Mouse (Mus musculus): ENCODE measurements around the gene March9.
A peak's percentile ranks its signal among the peaks of the same experiment; 100 is the strongest.
"Not testable (repeated sequence)": the region's sequence is repeated elsewhere in the genome, so short reads cannot be mapped to it uniquely, and the experiment has no call there.

Gene March9

DNA sequence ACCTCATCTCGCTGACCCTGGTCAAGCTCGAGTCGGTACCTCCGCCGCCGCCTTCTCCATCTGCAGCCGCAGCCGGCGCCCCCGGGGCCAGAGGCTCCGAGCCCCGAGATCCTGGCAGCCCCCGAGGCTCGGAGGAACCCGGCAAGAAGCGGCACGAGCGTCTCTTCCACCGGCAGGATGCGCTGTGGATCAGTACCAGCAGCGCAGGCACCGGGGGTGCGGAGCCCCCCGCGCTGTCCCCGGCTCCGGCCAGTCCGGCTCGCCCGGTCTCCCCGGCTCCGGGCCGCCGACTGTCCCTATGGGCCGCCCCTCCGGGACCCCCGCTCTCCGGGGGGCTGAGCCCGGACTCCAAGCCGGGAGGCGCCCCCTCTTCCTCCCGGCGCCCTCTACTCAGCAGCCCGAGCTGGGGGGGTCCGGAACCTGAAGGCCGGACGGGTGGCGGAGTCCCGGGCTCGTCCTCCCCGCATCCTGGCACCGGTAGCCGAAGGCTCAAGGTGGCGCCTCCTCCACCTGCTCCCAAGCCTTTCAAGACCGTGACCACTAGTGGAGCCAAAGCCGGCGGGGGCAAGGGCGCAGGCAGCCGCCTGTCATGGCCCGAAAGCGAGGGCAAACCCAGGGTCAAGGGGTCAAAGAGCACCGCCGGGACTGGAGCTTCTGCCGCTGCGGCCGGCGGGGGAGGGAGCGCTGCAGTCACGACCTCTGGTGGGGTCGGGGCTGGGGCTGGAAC is 19.8 kb upstream of the March9 start:
- DNase-seq (ENCODE audit: low spot score) = no peak

DNA sequence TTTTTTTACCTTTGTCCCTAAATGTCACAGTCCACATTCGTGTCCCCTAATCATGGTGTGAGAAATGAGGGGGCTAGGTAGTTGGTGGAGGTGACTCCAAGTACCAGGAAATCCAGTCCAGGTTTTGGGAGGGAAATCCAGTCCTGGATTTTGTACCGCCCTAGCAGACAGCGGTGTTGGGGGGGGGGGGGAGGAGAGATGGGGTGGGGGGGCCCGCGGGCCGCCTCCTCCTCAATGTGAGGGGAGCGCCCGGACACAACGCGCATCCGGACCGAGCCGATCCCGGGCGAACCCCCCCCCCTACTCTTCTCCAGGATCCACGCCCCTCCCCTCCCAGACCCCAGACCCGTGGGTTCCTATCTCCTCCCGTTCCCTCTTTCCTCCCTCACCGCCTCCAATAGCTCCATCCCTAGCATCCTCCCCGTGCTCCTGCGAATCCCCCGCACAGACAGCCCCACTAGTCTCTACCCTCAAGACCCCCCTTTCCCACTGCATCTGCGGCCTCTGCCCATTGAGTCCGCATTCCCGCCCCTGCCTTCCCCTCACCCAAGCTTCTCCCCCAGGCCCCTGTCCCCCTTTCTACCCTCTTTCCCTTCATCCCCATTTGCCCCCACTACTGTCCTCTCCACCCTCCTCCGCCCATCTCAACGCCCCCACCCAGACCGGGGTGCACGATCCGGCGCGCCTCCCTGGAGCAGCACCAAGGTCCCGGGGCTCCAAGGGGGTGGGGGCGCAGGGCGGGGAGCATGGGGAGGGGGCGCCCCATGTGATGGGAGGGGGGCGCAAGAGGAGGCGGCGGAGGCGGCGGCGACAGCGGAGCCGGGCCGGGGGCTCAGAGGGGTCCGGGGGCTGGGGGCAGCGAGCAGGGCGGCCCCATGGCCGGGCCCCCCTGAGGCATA is 18.9 kb upstream of the March9 start:
- DNase-seq (ENCODE audit: low spot score) = peak; percentile 21

DNA sequence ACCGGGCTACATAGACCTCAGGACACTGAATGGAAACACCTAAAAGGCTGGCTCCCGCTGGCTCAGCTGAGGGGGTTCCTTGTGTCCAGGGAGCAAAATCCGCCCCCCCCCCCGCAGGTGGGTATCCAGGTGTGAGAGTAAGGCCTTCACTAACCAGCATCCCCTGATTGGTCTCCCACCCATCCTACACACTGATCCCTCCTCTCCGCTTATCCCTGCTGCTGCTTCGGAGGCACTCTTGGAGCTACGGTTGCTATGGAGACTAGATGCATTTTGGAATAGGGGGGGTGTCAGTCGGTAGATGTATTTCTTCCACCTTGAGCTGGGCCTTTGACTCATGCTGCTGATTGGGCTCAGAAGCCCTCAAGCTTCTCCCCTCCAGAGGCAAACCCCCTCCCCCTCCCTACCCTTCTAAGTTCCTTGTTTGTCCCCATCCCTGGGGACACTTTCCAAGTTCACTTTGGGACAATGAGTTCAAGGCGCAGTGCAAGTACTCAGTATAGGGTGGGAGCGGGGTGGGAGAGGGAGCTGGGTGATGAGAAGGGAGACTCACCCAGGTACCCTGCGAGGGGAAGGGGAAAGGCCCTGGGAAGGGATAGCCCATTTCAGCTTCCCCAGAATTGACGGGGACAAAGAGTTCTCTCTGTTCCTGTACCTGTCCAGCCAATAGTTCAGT is 18.2 kb upstream of the March9 start:
- DNase-seq (ENCODE audit: low spot score) = no peak

DNA sequence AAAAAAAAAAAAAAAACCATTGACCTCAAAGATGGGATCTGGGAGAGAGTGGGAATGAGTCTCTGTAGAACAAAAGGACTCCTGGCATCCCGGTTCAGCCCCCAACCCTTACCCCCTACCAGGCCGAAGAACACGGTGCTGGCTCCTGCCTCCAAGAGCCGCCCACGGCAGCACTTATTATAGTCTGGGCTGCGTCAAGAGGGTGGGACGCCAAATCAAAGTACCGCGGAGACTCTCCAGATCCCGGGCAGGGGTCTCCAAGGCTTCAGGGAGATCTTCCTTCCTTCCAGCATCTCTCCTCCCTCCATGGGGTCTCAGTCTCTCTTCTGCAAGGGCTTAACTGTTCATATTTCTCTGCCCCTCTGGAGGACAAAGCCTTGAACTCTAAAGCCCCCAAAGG is 17.5 kb upstream of the March9 start:
- DNase-seq (ENCODE audit: low spot score) = no peak

DNA sequence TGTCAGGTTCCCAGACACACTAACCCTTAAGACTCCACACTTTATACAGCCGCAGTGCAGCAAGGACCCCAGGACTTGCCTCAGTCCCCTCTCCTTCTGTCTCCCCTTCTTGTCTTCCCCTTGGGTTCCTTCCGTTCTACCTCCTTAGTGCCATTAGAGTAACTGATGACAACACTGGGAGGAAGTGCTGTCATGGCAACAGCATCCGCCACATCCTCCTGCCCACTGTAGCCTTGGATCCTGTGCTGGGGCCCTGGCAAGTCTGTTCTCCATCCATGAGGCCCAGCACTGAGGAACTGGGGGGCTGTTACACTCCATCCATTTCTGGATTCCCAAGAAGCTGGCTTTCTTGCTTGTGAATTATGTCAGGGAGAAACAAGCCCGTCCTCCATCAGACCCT is 16.1 kb upstream of the March9 start:
- DNase-seq (ENCODE audit: low spot score) = no peak

DNA sequence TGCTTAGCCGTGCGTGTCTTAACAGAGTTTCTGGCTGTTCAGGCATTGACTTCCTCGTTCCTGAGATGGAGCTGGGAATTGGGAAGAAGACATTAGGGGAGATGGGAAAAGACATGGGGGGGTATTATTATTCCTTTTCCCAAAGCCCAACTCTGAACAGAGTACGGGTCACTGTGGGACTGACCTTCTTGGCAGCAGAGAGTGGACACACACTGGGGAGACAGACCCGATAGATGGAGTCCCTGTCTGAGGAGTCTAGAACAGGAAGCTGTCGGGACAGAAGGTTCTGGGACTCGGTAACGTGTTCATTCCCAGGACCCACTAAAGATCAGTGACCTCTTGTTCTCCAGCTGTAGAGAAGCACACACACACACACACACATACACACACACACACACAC is 15.7 kb upstream of the March9 start:
- DNase-seq (ENCODE audit: low spot score) = no peak

DNA sequence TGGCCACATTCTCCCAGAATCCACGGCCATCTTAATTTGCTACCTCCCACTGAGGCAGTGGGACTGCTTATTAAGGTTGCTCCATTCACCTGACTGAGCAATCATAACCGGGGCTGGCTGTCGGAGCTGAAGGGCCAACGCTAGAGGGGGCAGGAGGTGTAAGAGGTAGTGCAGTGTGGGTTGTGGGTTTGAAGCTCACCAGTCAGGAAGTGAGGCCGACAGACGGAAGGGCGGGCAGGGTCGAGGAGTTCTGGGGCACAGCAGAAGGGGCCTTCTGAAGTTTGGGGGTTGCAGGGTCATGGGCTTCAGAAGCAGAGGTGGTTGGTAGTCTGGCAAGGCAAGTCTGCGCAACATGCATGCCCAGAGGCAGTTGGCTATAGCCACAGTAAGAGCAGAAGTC is 15.1 kb upstream of the March9 start, which contains the start of gene Agap2:
Gene Agap2, plus strand, starts transcription at position 205 of the 400 bp plus-strand sequence.
- DNase-seq (ENCODE audit: low spot score) = no peak

DNA sequence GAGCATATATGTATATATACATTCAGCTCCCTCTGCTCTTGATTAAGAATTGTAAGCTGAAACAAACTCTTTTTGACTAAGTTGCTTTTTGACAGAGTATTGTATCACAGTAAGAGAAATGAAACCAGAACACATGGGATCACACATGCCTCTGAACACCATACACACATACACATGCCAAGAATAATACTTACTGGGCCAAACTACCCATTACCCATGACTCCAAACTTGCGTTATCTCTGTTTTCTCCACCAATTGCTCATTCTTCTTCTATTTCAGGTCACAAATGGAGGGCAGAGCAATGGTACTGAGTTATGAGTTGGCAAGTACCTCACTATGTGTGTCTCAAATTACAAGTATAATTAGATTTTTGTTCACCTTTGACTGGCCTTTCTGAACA is 14.0 kb upstream of the March9 start:
- DNase-seq (ENCODE audit: low spot score) = no peak

DNA sequence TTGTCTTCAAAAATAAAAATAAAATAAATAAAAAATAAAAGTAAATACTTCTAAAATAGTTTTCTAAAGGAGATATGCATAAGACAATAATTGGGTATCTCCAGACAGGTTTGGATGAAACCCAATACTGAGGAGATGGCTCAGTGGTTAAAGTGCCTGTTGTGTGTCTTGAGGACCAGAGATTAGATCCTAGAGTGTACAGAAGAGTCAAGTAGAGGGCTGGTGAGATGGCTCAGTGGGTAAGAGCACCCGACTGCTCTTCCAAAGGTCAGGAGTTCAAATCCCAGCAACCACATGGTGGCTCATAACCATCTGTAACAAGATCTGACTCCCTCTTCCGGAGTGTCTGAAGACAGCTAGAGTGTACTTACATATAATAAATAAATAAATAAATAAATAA is 13.0 kb upstream of the March9 start:
- not testable (repeated sequence) for DNase-seq (ENCODE audit: low spot score)

DNA sequence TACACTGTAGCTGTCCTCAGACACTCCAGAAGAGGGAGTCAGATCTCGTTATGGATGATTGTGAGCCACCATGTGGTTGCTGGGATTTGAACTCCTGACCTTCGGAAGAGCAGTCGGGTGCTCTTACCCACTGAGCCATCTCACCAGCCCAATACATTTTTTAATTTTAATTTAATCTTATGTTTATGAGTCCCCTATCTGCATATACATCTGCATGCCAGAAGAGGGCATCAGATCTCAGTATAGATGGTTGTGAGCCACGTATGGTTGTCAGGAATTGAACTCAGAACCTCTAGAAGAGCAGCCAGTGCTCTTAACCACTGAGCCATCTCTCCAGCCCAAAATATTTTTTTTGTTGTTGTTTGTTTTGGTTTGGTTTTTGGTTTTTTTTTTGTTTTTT is 12.3 kb upstream of the March9 start:
- DNase-seq (ENCODE audit: low spot score) = not testable (repeated sequence)

DNA sequence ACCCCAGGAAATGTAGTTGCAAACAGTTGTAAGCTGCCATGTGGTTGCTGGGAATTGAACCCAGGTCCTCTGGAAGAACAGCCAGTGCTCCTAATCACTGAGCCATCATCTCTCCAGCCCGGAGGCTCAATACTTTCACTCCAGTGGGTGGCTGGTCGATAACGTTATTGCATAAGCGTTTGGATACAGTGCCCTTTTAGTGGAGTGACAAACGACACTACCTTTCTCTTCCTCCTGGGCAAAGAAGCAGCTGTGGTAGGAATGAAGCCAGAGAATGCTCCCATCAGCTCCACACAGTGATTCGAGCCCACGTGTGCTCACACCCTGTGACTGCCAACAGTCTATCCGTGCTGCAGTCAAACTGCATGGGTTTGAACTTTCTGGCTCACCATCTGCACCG is 11.2 kb upstream of the March9 start:
- no peak for DNase-seq (ENCODE audit: low spot score)

DNA sequence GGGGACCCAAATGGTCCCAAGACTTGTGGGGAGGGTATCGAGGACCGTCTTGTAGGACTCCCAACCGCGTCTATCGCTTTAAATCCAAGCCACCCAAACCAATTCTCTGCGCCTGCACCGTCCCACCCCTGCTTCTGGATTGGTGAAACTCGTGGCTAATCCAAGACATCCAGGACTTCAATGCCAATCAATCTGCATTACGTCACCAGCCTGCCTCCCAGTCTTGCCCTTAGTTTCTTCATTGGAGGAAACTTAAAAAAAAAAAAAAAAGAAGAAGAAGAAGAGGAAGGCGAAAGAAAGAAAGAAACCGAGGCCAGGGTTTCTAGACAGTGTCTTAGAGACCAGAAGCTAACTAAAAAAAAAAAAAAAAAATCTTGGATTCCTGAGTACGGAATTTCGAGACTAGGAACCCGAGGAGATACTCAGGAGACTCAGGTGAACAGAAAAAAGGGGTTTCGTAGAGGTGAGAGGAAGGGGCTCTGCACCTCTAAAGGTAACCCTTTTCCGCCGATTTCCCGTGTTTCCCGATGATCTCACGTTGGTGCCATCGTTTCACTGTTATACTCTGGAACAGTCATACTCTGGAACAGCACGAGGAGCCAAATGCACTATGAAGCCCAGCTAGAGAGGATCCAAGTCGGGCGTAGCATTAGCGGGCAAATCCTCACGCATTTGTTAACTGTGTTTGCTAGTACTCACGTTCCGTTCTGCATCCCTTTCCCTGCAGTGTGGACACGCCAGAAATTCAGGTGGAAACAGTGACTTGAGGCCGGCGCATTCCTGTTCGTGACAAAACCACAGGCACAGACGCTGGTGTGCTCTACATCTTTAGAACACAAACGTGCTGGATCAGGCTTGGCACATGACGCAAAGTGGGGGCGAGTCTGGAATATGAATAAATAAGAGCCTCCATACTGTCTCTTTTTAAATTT is 10.5 kb upstream of the March9 start, which contains the start of gene Tspan31:
Gene Tspan31, minus strand, starts transcription at position 75 of the 932 bp plus-strand sequence.
- DNase-seq (ENCODE audit: low spot score) = peak; percentile 53

DNA sequence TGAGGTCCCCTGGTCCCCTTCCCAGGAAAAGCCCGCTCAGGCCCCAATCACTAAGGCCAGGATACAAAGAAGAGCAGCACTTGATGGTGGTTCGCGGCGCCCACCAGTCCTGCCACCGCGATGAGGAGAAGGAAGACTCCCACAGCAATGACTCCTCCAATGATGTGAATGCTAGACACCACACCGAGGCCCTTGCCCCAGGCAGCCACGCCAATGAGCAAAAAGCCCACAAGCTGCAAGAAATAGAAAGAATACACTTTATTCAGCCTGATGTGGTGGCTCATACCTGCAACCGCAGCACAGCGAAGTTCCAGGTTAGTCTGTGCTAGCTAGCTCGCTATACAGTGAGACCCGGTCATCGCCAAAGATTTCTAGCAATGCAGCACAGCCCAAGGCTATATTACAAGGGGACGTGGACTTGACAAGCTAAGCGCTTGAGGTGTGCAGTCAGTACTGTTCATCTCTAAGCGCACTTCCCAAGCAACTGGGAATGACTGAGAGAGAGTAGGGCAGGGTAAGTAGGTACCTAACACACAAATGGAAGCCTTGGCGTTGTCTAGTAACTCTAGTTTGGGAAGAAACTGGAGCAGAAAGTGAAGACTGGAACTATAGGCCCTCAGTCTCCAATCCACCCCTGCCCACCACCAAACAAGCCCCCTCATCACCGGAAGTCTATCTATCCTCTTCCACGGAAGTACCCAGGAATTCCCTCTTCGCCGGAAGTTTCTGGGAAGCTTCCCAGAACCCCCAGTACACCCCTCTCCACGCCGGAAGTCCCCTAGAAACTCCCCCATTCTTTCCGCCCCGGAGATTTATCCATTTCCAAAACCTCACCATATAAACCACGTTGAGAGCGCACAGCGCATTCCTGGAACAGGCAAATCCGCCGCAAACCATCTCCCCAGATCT is 9.6 kb upstream of the March9 start:
- no peak for DNase-seq (ENCODE audit: low spot score)

DNA sequence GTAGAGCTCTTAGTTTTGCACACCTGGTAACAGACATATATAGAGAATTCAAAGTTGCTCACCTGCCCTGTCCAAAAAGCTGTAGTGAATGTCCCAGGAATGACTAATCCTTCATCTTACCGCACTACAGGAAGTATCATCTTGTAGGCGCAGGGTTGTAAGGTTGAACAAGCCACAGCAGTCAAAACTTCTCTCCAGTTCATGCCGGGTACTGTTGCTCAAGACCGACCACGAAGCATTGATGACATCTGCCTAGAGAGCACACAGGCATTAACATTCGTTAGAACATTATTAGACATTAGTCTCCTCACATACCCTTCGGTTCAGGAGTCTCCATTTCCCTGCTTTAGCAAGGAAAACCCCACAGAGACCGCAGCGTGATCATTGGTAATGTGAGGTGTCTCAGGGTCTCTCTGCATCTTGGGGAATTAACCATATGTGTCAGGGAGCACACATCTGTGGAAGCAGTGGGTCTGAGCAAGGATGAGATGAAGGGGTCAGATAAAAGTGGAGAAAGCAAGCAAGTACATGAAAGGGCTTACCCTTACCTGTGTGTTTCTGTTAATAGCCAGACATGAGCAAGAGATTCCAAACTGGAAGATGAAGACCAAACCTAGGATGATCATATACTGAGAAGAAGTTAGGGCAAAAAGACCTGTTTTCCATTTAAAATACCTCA is 8.5 kb upstream of the March9 start:
- DNase-seq (ENCODE audit: low spot score) = no peak

DNA sequence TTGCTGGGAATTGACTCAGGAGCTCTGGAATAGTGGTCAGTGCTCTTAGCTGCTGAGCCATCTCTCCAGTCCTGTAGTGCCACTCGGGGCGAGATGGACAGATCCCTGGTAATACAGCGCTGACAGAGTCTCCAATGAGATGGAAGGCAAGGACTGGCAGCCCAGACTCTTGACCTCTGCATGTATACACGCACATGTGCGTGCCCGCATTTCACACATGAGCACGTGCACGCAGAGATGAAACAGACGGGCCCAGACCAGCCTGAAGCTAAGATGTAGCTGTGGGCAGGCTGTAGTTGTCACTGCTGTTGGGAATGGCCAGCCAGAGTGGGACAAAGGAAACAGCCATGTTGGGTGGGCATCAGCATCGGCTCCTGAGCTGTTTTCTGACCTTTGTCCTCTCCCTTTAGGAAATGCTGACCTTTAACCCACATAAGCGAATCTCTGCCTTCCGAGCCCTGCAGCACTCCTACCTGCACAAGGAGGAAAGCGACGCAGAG is 6.6 kb upstream of the March9 start:
- no peak for DNase-seq (ENCODE audit: low spot score)

DNA sequence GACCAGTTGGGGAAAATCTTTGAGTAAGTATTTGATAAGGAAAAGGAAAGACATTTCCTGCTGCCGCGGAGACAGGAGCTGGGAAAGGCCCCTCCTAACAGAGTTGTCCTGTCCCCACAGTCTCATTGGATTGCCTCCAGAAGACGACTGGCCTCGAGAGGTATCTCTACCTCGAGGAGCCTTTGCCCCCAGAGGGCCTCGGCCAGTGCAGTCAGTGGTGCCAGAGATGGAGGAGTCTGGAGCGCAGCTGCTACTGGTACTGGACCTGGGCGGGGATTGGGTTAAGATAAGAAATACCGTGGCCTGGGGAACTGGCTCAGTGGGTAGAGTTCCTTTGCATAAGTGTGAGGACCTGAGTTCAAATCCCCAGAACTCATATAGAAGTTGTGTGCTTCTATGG is 6.0 kb upstream of the March9 start:
- no peak for DNase-seq (ENCODE audit: low spot score)

DNA sequence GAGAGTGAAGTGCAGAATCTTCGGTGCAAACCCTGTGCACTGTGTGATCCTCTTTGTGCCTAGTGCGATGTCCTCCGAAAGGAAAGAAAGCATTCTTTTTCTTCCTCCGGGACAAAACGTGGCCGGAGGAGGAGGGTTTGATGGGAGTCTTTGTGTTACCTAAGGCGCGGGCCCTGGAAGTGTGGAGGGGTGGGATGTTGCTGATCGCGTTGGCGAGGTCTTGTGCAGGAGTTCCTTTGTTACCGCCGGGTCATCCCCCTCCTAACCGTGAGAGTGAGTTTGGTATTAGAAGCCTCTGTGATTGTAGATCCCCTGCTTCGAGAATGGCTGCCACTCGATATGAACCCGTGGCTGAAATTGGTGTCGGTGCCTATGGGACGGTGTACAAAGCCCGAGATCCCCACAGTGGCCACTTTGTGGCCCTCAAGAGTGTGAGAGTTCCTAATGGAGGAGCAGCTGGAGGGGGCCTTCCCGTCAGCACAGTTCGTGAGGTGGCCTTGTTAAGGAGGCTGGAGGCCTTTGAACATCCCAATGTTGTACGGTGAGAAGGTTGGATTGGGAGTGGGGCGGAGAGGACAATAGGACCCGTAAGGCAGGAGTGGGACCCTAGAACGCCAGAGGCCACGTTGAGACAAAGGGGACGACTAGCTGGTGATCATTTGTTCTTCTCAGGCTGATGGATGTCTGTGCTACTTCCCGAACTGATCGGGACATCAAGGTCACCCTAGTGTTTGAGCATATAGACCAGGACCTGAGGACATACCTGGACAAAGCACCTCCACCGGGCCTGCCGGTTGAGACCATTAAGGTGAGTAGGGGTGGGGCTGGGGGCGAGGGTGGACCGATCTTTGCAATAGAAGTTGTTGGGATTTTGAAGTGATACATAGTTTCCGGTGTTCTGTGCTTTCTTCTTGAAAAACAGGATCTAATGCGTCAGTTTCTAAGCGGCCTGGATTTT is 4.2 kb upstream of the March9 start:
- no peak for DNase-seq (ENCODE audit: low spot score)

DNA sequence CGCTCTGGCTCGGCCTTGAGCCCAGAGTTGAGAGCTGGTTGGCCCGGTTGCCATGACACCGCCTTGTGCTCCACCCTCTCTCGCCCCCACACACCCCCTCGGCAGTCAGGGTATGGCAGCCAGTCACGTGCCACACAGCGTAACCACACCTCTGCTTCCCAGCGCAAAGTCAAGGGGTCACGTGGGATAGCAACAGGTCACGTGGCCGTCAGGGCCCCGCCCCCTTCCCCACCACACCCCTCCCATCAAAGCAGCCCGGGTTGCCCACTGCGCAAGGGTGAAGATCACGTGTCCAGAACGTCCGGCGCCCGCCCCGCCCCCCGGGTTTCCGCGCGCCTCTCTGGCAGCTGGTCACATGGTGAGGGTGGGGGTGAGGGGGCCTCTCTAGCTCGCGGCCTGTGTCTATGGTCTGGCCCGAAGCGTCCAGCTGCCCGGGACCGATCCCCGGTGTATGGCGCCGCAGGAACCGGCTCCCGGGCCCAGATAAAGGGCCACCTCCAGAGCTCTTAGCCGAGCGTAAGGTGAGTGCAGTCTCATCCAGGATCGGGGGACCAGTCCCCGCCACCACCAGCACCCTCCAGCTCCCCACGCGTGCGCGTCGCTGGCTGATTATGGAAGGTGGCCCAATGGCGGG is 3.4 kb upstream of the March9 start, which contains the start of gene Cdk4:
Gene Cdk4, plus strand, starts transcription at position 296 of the 634 bp plus-strand sequence.
- peak; percentile 95 for DNase-seq (ENCODE audit: low spot score)
